Mouse (Mus musculus) olfactory bulb, adult 2 months (tissue): ENCODE data around the gene Isg20l2.

Experiments
- CTCF ChIP-seq: fragments of 200-500 bp; IDR thresholded peaks from 2 replicates; pipeline ENCODE4 v1.5.1; 2012; ENCODE audit warnings: low read depth, mild to moderate bottlenecking, low read length, moderate library complexity; ENCODE audit not compliant: insufficient read depth
- POLR2A ChIP-seq: fragments of 200-500 bp; IDR thresholded peaks from 2 replicates; pipeline ENCODE4 v1.6.1; 2012; ENCODE audit warnings: mild to moderate bottlenecking, low read depth, low read length, moderate library complexity; ENCODE audit not compliant: insufficient read depth

- no peak for TF ChIP-seq CTCF
- TF ChIP-seq POLR2A = no peak
Observed at GRCm38 (mm10) chr3:87910573-87911141, 19.5 kb upstream of the Isg20l2 start.
